Mouse (Mus musculus) limb, embryonic 14.5 days (tissue): ENCODE data around the gene Tnip3. TPM values are rescaled to one million over a fixed set of nuclear protein-coding genes. Genes with fewer than 3 reads are reported as not detected.

Source experiments
- ATAC-seq: fragments of 200-750 bp; cut with Nextera tagmentation; 2 replicates; pipeline ENCODE4 v1.8.0; 2017; ENCODE audit warnings: low read depth, moderate number of reproducible peaks, moderate TSS enrichment; ENCODE audit not compliant: low FRiP score
- DNase-seq: peaks from one replicate; pipeline ENCODE4 v3.0.0-alpha.2; 2015; ENCODE audit warnings: low spot score
- H3K27ac ChIP-seq: fragments of 300-500 bp; sonication (generic); replicated peaks from 2 replicates; pipeline ENCODE4 v1.5.1; 2014; ENCODE audit warnings: low read depth, mild to moderate bottlenecking, low read length, moderate library complexity, mixed read lengths
- H3K27me3 ChIP-seq: fragments of 300-500 bp; sonication (generic); 2 replicates; pipeline ENCODE4 v1.6.1; 2014; ENCODE audit warnings: low read length, mixed read lengths; ENCODE audit not compliant: control insufficient read depth, insufficient read depth
- H3K36me3 ChIP-seq: fragments of 300-500 bp; sonication (generic); 2 replicates; pipeline ENCODE4 v1.6.1; 2014; ENCODE audit warnings: mild to moderate bottlenecking, low read length, moderate library complexity, mixed read lengths; ENCODE audit not compliant: control insufficient read depth, insufficient read depth
- H3K4me1 ChIP-seq: fragments of 300-500 bp; sonication (generic); 2 replicates; pipeline ENCODE4 v1.6.1; 2014; ENCODE audit warnings: antibody characterized with exemption, low read length, mixed read lengths; ENCODE audit not compliant: control insufficient read depth, insufficient read depth
- H3K4me2 ChIP-seq: fragments of 300-500 bp; sonication (generic); replicated peaks from 2 replicates; pipeline ENCODE4 v1.6.1; 2014; ENCODE audit warnings: low read depth, mild to moderate bottlenecking, low read length, moderate library complexity; ENCODE audit not compliant: severe bottlenecking
- H3K4me3 ChIP-seq: fragments of 300-500 bp; sonication (generic); replicated peaks from 2 replicates; pipeline ENCODE4 v1.5.1; 2014; ENCODE audit warnings: low read length
- H3K9ac ChIP-seq: fragments of 300-500 bp; sonication (generic); 2 replicates; pipeline ENCODE4 v1.6.1; 2014; ENCODE audit warnings: mild to moderate bottlenecking, low read depth, low read length, moderate library complexity; ENCODE audit not compliant: severe bottlenecking
- H3K9me3 ChIP-seq: fragments of 300-500 bp; sonication (generic); 2 replicates; pipeline ENCODE4 v1.6.1; 2016; ENCODE audit warnings: low read length; ENCODE audit not compliant: control insufficient read depth
- POLR2A ChIP-seq: fragments of 200-500 bp; IDR thresholded peaks from 2 replicates; pipeline ENCODE4 v1.8.0; 2012; ENCODE audit warnings: inconsistent platforms, mild to moderate bottlenecking, moderate library complexity, borderline replicate concordance; ENCODE audit not compliant: insufficient read depth, insufficient read length; ENCODE audit errors: extremely low read depth
- WGBS: fragments of 180-500 bp; shearing (Covaris S2); extraction: QIAGEN DNeasy Blood & Tissue Kit; methylation state at CpG from one replicate; pipeline ENCODE4 v1.1.7; 2014; 5-methylcytosine and 5-hydroxymethylcytosine counted together
- polyA plus RNA-seq, 2 experiments: library from polyadenylated mRNA; depleted of rRNA in 1 of 2; stranded (reverse) in 1 of 2; unstranded in 1 of 2; fragments of >200 nt; fragmentation: Nextera tagmentation in 1 of 2; extraction: Ambion mirVana in 1 of 2; gene quantifications; 2 replicates each; pipeline versions ENCODE4 v1.2.1 to v1.2.3; 2012 to 2014

The Tnip3 gene
- polyA plus RNA-seq (2012; rRNA removed) (0.09 and 0.70 TPM in 2 replicates), polyA plus RNA-seq (2014; fragmentation: Nextera tagmentation; extraction: Ambion mirVana) (0.15 TPM in 1 of 2 replicates, not detected in the other)

- WGBS: 90% methylated on average over 5 of the region's 5 CpGs
- no peak for ATAC-seq
Observed at GRCm38 (mm10) chr6:65525192-65525591, at the start of gene Tnip3. TSS of gene Tnip3 (plus strand) at chr6:65525313.

GRCm38 (mm10) chr6:65498786-65499185 lies 26.3 kb upstream of the Tnip3 start:
- H3K36me3 ChIP-seq: no peaks in the 10 kb centered on the region
- ATAC-seq (no peak), DNase-seq (no peak)
- TF ChIP-seq POLR2A: no peak
- H3K27ac ChIP-seq: no peak overlapping the region
- H3K4me1 ChIP-seq: no peaks in the 10 kb centered on the region
- H3K4me3 ChIP-seq: no peak overlapping the region
- H3K27me3 ChIP-seq: no peaks in the 10 kb centered on the region
- H3K9me3 ChIP-seq: no peaks in the 10 kb centered on the region
- no peak overlapping the region for H3K4me2 ChIP-seq
- H3K9ac ChIP-seq: no peak overlapping the region

More at GRCm38 (mm10) chr6:65525192-65525591, at the start of gene Tnip3:
- Histone ChIP-seq H3K4me2 (no peak within 1 kb of the TSS), H3K4me3 (no peak within 1 kb of the TSS), H3K9ac (no peak within 1 kb of the TSS), H3K36me3 (no peaks in the 10 kb centered on the region), H3K4me1 (no peaks in the 10 kb centered on the region), H3K27ac (no peak within 1 kb of the TSS), H3K9me3 (no peaks in the 10 kb centered on the region), H3K27me3 (no peaks in the 10 kb centered on the region)
- DNase-seq: no peak
- no peak for TF ChIP-seq POLR2A

GRCm38 (mm10) chr6:65510051-65510669 lies 15.0 kb upstream of the Tnip3 start:
- H3K9me3 ChIP-seq: no peaks in the 10 kb centered on the region
- ATAC-seq (no peak; the same call in 1 of the 2 replicates), DNase-seq (peak; percentile 67)
- no peaks in the 10 kb centered on the region for H3K27me3 ChIP-seq
- no peaks in the 10 kb centered on the region for H3K4me1 ChIP-seq
- no peaks in the 10 kb centered on the region for H3K36me3 ChIP-seq
- no peak for TF ChIP-seq POLR2A
- 48% methylated on average over 4 of the region's 4 CpGs for whole genome bisulfite sequencing
- H3K4me2 ChIP-seq: no peak overlapping the region
- no peak overlapping the region for H3K27ac ChIP-seq
- no peak overlapping the region for H3K4me3 ChIP-seq
- no peak overlapping the region for H3K9ac ChIP-seq

DNA sequence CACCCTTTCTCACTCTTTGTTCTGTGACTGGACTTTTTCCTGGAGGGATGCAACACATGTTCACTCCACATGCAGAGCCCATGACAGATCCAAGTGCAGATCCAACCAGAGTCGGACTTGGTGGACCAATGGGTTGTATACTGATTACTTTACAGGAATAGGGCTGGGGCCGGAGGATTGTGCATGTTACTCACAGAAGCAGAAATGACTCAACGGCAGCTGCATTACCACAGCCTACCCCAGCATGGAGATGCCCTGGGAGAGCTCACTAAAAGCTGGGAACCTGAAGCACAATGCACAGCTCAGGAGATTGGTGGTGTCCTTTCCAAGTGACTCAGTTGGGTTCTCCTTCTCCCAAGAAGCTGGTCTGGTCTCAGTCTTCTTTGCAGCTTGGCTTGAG lies 11.3 kb upstream of the Tnip3 start:
- TF ChIP-seq POLR2A: no peak
- Histone ChIP-seq H3K27me3 (no peaks in the 10 kb centered on the region), H3K4me2 (no peak overlapping the region), H3K4me3 (no peak overlapping the region), H3K4me1 (no peaks in the 10 kb centered on the region), H3K36me3 (no peaks in the 10 kb centered on the region), H3K27ac (no peak overlapping the region), H3K9ac (no peak overlapping the region), H3K9me3 (no peaks in the 10 kb centered on the region)
- DNase-seq (no peak), ATAC-seq (no peak)
- 82% methylated on average over 3 of the region's 3 CpGs for WGBS

GRCm38 (mm10) chr6:65516759-65517158 lies 8.4 kb upstream of the Tnip3 start:
- ATAC-seq: no peak
- Histone ChIP-seq H3K27me3 (no peaks in the 10 kb centered on the region), H3K36me3 (no peaks in the 10 kb centered on the region), H3K4me3 (no peak overlapping the region), H3K9ac (no peak overlapping the region), H3K4me2 (no peak overlapping the region), H3K27ac (no peak overlapping the region), H3K4me1 (no peaks in the 10 kb centered on the region), H3K9me3 (no peaks in the 10 kb centered on the region)
- no peak for TF ChIP-seq POLR2A
- 83% methylated on average over 8 of the region's 8 CpGs for WGBS
- no peak for DNase-seq
